9 mouse cellular contexts compared by ENCODE assay signal in genomic region chr16:13867910-13868514, GRCm38 (mm10). TPM values are rescaled to one million over a fixed set of nuclear protein-coding genes. Genes with fewer than 3 reads are reported as not detected.
A peak's percentile ranks its signal among the peaks of the same experiment; 100 is the strongest.
DNase-seq lines count a peak whose midpoint lies in the region; ATAC-seq and TF ChIP-seq lines count a peak whose summit lies in the region.
"Had no signal": no experiment of that assay in that cellular context is flagged by ENCODE, and none has a peak within 500 bp of the region (broad histone marks: within the 10 kb centered on the region; RNA-seq: fewer than 3 reads in every experiment).

No protein-coding gene starts in this region.

- peak; percentile 14 for DNase-seq in layer of hippocampus, adult 9-11 months
- no peak for DNase-seq in layer of hippocampus, adult 8-10 months (ENCODE audit: low spot score in 2 of 2)
- peak; percentile 3 for DNase-seq in adrenal gland, postnatal 25 days
- peak; percentile 31 for DNase-seq in forebrain, embryonic 10.5 days (ENCODE audit: extremely low spot score, low spot score)
- DNase-seq in limb, embryonic 10.5 days (ENCODE audit: low spot score), result peak; percentile 51
- no peak for DNase-seq in lung, postnatal 0 days (ENCODE audit: low spot score)
- DNase-seq in left cerebral cortex, postnatal 25 days (ENCODE audit: low spot score in 2 of 2), result no peak

- H3K27ac ChIP-seq in forebrain, embryonic 10.5 days, result peak overlapping the region; percentile 83
- H3K27ac ChIP-seq in limb, embryonic 10.5 days, result peak overlapping the region; percentile 81
- peak overlapping the region; percentile 18 for H3K27ac ChIP-seq in neural tube, embryonic 14.5 days (ENCODE audit: low read depth, low read length)
- H3K27ac ChIP-seq in lung, postnatal 0 days (ENCODE audit: low read length), result no peak overlapping the region

- peak overlapping the region; percentile 46 for H3K4me2 ChIP-seq in neural tube, embryonic 14.5 days (ENCODE audit: low read depth, low read length)
- no peak overlapping the region for H3K4me2 ChIP-seq in lung, postnatal 0 days (replicated peaks; ENCODE audit: low read depth, low read length)

- intact Hi-C loops in left cerebral cortex, postnatal 25 days (cut with DNase I), result no loop called here

- H3K9me3 ChIP-seq in forebrain, embryonic 10.5 days, result no peaks in the 10 kb centered on the region
- no peaks in the 10 kb centered on the region for H3K9me3 ChIP-seq in limb, embryonic 10.5 days (replicated peaks)
- H3K9me3 ChIP-seq in neural tube, embryonic 14.5 days (ENCODE audit: control insufficient read depth, low read length), result no peaks in the 10 kb centered on the region
- H3K9me3 ChIP-seq in lung, postnatal 0 days (ENCODE audit: low read length), result no peaks in the 10 kb centered on the region
- H3K9me3 ChIP-seq: megakaryocyte, embryonic 14.5 days had no signal

- WGBS in forebrain, embryonic 10.5 days, result 4% methylated on average over 42 of the region's 42 CpGs
- 9% methylated on average over 42 of the region's 42 CpGs for WGBS in limb, embryonic 10.5 days
- 3% methylated on average over 42 of the region's 42 CpGs for WGBS in neural tube, embryonic 14.5 days
- WGBS in lung, postnatal 0 days, result 42% methylated on average over 41 of the region's 42 CpGs

- ATAC-seq in neural tube, embryonic 14.5 days (ENCODE audit: low read depth), result peak; percentile 81; the same call in 1 of the 2 replicates
- ATAC-seq in lung, postnatal 0 days, result no peak

- no peaks in the 10 kb centered on the region for H3K27me3 ChIP-seq in forebrain, embryonic 10.5 days (ENCODE audit: poor library complexity, severe bottlenecking)
- no peaks in the 10 kb centered on the region for H3K27me3 ChIP-seq in limb, embryonic 10.5 days (ENCODE audit: low read depth, poor library complexity, severe bottlenecking)
- H3K27me3 ChIP-seq in neural tube, embryonic 14.5 days (ENCODE audit: control insufficient read depth, insufficient read depth, low read length), result no peaks in the 10 kb centered on the region
- no peaks in the 10 kb centered on the region for H3K27me3 ChIP-seq in lung, postnatal 0 days (replicated peaks; ENCODE audit: insufficient read depth, low read length)
- H3K27me3 ChIP-seq: megakaryocyte, embryonic 14.5 days had no signal

- peaks cover 12% of the 10 kb centered on the region for H3K4me1 ChIP-seq in forebrain, embryonic 10.5 days
- H3K4me1 ChIP-seq in limb, embryonic 10.5 days, result peaks cover 8% of the 10 kb centered on the region
- no peaks in the 10 kb centered on the region for H3K4me1 ChIP-seq in neural tube, embryonic 14.5 days (ENCODE audit: control insufficient read depth, insufficient read depth, low read length)
- no peaks in the 10 kb centered on the region for H3K4me1 ChIP-seq in lung, postnatal 0 days (ENCODE audit: insufficient read depth, low read depth, low read length)
- H3K4me1 ChIP-seq: megakaryocyte, embryonic 14.5 days had no signal

- no peak for TF ChIP-seq CTCF in lung, postnatal 0 days (IDR thresholded peaks at IDR 0.05)

- TF ChIP-seq EP300 in lung, postnatal 0 days (IDR thresholded peaks at IDR 0.05), result no peak

- H3K9ac ChIP-seq in neural tube, embryonic 14.5 days (replicated peaks; ENCODE audit: low read depth, low read length), result peak overlapping the region; percentile 58
- no peak overlapping the region for H3K9ac ChIP-seq in lung, postnatal 0 days (replicated peaks; ENCODE audit: low read depth)

- H3K4me3 ChIP-seq in forebrain, embryonic 10.5 days, result peak overlapping the region; percentile 53
- H3K4me3 ChIP-seq in limb, embryonic 10.5 days, result peak overlapping the region; percentile 52
- H3K4me3 ChIP-seq in neural tube, embryonic 14.5 days (ENCODE audit: low read depth, low read length), result peak overlapping the region; percentile 22
- no peak overlapping the region for H3K4me3 ChIP-seq in lung, postnatal 0 days (ENCODE audit: low read depth, low read length)
- H3K4me3 ChIP-seq: megakaryocyte, embryonic 14.5 days had no signal

- peaks cover 33% of the 10 kb centered on the region for H3K36me3 ChIP-seq in forebrain, embryonic 10.5 days (replicated peaks)
- H3K36me3 ChIP-seq in limb, embryonic 10.5 days, result peaks cover 40% of the 10 kb centered on the region
- peaks cover 4% of the 10 kb centered on the region for H3K36me3 ChIP-seq in neural tube, embryonic 14.5 days (ENCODE audit: control insufficient read depth, insufficient read depth, low read length)
- H3K36me3 ChIP-seq in lung, postnatal 0 days (ENCODE audit: insufficient read depth, low read length), result peaks cover 10% of the 10 kb centered on the region; the same call in 1 of the 2 replicates

RNA-seq across cellular contexts. Expression of gene Pdxdc1, which starts 34.9 kb away (rescaled TPM):
- total RNA-seq in layer of hippocampus, adult 8-10 months (2022), result 10 to 100 TPM; 72.3 to 79.6 (median 74.5) TPM
- 84.2 and 86.3 TPM in 2 replicates for total RNA-seq in adrenal gland, postnatal 25 days (2021)
- 70.7 and 71.2 TPM in 2 replicates for polyA plus RNA-seq in forebrain, embryonic 10.5 days (2016; fragmentation: Nextera tagmentation; extraction: Ambion mirVana)
- polyA plus RNA-seq in limb, embryonic 10.5 days (2016; fragmentation: Nextera tagmentation; extraction: Ambion mirVana), result 65.1 and 86.5 TPM in 2 replicates
- polyA plus RNA-seq in neural tube, embryonic 14.5 days (2014; fragmentation: Nextera tagmentation; extraction: Ambion mirVana), result 66.1 and 87.0 TPM in 2 replicates
- polyA plus RNA-seq in lung, postnatal 0 days (2015; fragmentation: Nextera tagmentation; extraction: Ambion mirVana), result 57.0 and 59.0 TPM in 2 replicates
- total RNA-seq in left cerebral cortex, postnatal 25 days (2021), result 10 to 100 TPM; 64.9 to 74.6 TPM

RNA-seq across cellular contexts. Expression of gene Mpv17l, which starts 34.9 kb away (rescaled TPM):
- total RNA-seq in layer of hippocampus, adult 8-10 months (2022), result 10 to 100 TPM; 74.4 to 77.8 (median 75.4) TPM
- 6.8 and 13.1 TPM in 2 replicates for total RNA-seq in adrenal gland, postnatal 25 days (2021)
- 3.1 TPM in 2 replicates for polyA plus RNA-seq in forebrain, embryonic 10.5 days (2016; fragmentation: Nextera tagmentation; extraction: Ambion mirVana)
- 2.4 and 2.8 TPM in 2 replicates for polyA plus RNA-seq in limb, embryonic 10.5 days (2016; fragmentation: Nextera tagmentation; extraction: Ambion mirVana)
- polyA plus RNA-seq in neural tube, embryonic 14.5 days (2014; fragmentation: Nextera tagmentation; extraction: Ambion mirVana), result 37.3 and 52.7 TPM in 2 replicates
- polyA plus RNA-seq in lung, postnatal 0 days (2015; fragmentation: Nextera tagmentation; extraction: Ambion mirVana), result 8.0 and 11.9 TPM in 2 replicates
- 10 to 100 TPM; 64.8 to 68.0 TPM for total RNA-seq in left cerebral cortex, postnatal 25 days (2021)

RNA-seq across cellular contexts. Expression of gene Ntan1, which starts 49.4 kb away (rescaled TPM):
- total RNA-seq in layer of hippocampus, adult 8-10 months (2022), result 10 to 100 TPM; 90.5 to 94.1 (median 92.2) TPM
- 49.6 TPM in 2 replicates for total RNA-seq in adrenal gland, postnatal 25 days (2021)
- 122 and 125 TPM in 2 replicates for polyA plus RNA-seq in forebrain, embryonic 10.5 days (2016; fragmentation: Nextera tagmentation; extraction: Ambion mirVana)
- 110 and 144 TPM in 2 replicates for polyA plus RNA-seq in limb, embryonic 10.5 days (2016; fragmentation: Nextera tagmentation; extraction: Ambion mirVana)
- 212 and 222 TPM in 2 replicates for polyA plus RNA-seq in neural tube, embryonic 14.5 days (2014; fragmentation: Nextera tagmentation; extraction: Ambion mirVana)
- 135 and 141 TPM in 2 replicates for polyA plus RNA-seq in lung, postnatal 0 days (2015; fragmentation: Nextera tagmentation; extraction: Ambion mirVana)
- total RNA-seq in left cerebral cortex, postnatal 25 days (2021), result 10 to 100 TPM; 89.9 to 97.1 TPM

Comparison
In these comparisons a context has a peak if more than half of its experiments do, and no peak if none do; other contexts are left out.
1. DNase-seq: peak in layer of hippocampus, adult 9-11 months (single experiment), adrenal gland, postnatal 25 days (single experiment), forebrain, embryonic 10.5 days (single experiment) and limb, embryonic 10.5 days (single experiment); none in layer of hippocampus, adult 8-10 months (0 of 2), lung, postnatal 0 days (single experiment) and left cerebral cortex, postnatal 25 days (0 of 2).